Mouse (Mus musculus): ENCODE results near the gene Sirt3.
A peak's percentile ranks its signal among the peaks of the same experiment; 100 is the strongest.

The Sirt3 gene

DNA sequence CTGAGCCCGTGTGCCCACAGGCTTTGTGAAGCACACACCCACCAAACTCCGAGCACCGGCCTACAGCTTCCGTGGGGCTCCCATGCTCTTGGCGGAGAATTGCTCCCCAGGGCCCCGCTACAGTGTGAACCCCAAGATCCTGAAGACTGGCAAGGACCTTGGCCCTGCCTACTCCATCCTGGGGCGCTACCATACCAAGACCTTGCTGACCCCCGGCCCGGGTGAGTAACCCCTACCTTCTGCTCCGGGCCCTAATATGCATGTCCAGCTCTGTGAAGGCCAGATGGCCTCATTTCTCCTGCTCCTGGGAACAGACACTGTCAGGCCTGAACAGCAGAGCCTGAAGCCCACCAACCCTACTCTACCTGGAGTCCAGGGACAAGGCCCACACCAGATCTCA lies 33.5 kb downstream of the Sirt3 start:
- DNase-seq (ENCODE audit: low spot score), result no peak

DNA sequence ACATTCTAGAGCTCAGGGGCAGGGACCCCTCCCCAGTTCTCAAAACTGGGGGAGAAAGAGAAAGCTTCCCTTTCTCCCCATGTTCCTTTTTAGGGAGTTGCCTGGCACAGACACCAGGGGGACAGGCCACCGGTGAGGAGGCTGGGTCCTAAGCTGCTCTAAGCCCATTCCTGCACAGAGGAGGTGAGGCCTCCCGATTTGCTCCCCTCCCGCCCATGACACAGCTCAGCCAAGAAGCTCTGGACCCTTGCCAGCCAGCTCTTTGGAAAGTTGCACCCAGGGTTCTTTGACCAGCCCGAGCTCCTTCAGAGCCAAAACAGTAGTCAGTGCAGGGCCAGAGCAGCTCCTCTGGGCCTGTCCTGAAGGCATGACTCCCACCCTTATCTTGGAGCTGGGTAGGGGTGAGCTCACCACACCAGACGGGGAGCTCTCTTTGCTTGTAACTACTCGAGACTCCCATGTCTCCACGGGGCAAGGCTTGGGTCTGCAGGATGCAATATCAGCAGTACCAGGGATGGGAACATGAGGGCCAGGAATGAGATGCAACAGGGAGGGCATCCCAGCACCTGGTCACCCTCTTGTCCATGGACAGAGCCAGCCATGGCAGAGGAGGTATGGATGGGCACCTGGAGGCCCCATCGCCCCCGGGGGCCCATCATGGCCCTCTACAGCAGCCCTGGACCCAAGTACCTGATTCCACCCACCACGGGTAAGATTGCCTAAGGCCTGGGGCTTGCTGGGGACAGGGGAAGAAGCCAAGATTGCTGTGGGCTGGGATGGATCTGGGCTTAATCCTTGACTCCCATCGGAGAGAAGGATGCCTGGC lies 34.1 kb downstream of the Sirt3 start, which contains the start of gene Odf3:
Odf3 (plus strand) TSS at position 51 of the 826 bp plus-strand sequence.
- no peak for DNase-seq (ENCODE audit: low spot score)

DNA sequence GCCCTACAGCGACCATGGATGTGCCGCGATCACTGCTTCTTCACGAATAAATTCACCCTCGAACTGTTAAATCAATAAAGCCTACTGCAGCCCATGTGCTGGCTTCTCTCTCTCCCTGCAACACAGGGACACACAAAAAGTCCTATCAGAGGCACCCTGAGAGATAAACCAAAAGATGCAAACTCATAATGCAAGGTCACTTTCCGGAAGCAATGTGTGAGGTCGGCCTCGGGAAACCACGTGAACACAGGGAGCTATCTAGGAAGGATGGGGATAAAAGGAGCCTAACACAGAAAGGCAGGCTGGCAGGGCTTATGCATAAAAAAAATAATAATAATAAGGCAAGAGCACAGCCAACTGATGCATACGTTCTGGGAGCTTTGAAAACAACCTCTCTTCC lies 35.4 kb downstream of the Sirt3 start:
- DNase-seq (ENCODE audit: low spot score), result no peak

DNA sequence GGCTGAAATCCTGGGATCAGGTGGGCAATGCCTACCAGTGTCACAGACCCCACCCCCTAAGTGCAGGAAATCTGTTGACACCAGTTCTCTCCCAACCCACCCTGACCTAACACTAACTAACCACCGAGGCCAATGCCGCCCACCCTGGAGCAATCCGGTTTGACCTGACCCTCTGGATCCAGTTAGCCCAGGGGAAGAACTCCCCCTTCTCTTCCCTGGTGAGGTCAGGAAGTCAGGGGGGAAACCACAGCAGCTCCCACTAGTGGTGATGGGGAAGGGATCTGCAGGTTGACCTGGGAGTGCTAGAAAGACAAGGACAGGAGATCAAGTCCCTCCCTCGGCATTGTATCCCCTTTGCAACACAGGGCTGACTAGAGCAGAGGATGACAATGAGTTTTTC lies 36.4 kb downstream of the Sirt3 start:
- DNase-seq (ENCODE audit: low spot score), result no peak

DNA sequence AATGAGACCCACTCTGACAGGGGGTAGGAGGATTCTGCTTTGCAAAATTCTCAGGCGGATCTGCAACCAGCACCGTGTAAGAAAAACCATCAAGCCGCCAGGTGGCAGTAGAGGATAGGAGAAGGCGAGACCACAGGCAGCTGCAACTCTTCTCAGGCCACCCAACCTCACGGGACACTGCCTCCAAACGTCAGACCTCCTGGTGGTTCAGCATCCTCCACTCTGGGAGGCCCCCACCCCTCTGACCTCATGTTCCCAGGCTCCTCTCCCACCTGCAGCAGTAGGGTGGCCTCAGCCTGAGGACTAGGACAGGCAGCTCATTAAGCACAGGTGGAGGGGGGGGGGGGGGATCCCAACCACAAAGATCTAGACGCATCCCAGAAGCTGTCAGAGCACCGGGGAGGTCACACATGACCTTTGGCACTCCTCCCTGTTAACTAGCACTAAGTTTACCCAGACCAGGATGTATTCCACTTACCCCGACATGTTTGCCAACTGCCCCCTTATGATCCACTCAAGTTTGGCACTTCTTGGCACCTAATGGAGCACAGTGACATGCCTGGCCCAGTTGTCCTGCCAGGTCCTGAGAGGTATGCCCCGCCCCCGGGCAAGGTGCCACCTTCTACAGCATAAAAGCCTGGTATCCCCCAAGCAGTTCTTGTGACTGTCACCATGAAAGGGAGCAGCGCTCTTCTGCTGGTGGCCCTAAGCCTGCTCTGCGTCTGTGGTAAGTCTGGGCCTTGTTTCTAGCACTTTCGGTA lies 37.0 kb downstream of the Sirt3 start, which contains the start of gene Scgb1c1:
Scgb1c1 (plus strand) TSS at position 643 of the 761 bp plus-strand sequence.
- DNase-seq (ENCODE audit: low spot score), result peak; percentile 93

DNA sequence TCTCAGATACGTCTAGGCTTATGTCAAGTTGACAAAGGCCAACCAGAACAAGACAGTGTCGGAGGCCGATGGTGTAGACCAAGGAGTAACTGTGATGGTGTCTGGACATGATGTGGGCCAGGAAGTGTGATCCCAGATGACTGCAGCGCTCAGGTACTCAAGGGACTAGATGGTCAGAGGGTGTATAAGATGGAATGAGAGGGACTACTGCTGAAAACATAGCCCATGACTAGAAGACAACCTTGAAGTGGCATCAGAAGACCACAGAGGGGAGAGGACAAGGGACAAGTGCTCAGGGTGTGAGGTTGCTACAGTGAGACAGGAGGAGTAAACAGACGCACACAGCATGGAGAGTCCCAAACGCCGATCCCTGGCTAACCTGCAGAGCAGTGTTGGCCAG lies 38.3 kb downstream of the Sirt3 start:
- DNase-seq (ENCODE audit: low spot score), result no peak

DNA sequence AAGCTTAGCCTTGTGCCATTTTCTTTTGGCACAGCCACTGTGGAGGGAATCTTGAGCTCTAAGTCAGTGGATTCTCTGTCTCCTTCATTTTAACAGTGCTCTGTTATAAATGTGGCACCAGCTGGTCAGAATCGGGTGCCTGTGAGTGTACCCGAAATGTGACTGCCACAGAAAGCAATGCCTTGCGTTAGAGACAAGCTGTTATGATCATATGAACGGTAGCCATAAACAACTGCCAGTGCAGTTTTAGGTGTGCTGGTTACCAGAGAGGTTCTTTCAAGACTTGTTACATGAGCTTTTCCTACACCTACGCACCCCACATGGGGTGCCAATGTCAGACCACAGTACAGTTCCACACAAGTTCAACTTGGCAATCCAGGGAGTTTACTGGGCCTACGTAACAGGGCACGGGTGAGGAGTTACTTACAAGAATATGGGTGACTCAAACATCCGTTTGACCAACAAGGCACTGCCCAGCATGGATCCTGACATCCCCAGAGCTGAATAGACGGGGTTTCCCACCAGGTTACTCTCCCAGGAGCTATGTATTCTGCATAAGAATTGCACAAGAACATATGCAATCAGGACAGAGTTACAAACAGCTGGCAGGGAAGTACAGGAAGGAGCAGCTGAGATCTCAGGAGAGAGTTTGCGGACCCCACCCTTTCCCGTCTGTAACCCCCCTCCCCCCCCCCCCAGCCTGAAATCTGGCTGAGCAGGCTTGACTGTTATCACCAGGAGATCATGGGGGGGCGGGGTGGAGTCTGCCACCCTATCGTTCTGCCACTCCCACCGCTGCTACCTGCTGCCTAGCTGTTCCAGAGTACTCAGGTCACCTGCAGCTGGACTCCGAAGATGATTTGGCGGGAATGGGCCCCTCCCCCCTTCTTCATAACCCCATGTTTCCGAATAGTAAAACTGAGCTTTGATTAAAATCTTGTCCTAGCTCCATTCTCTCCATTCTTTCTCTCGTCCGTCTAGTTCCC lies 41.1 kb downstream of the Sirt3 start:
- no peak for DNase-seq (ENCODE audit: low spot score)

DNA sequence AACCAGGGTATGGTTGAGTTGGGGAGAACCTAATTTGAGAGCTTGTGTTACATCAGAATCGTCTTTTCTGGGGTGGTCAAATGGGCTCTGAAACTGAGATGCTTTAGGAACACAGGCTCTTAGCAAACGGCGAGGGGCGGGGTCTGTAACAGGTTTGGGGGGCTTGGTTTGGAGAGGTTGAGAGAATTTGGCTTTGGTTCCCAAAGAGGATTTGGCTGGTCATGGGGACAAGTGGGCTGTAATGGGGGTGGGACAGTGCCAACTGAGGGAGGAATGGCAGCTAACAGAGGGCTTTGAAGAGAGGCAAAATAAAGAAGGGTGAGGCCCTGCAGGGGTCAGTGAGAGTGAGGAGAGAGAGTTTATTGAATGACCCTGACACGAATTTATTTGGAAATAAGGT lies 42.6 kb downstream of the Sirt3 start:
- no peak for DNase-seq (ENCODE audit: low spot score)

DNA sequence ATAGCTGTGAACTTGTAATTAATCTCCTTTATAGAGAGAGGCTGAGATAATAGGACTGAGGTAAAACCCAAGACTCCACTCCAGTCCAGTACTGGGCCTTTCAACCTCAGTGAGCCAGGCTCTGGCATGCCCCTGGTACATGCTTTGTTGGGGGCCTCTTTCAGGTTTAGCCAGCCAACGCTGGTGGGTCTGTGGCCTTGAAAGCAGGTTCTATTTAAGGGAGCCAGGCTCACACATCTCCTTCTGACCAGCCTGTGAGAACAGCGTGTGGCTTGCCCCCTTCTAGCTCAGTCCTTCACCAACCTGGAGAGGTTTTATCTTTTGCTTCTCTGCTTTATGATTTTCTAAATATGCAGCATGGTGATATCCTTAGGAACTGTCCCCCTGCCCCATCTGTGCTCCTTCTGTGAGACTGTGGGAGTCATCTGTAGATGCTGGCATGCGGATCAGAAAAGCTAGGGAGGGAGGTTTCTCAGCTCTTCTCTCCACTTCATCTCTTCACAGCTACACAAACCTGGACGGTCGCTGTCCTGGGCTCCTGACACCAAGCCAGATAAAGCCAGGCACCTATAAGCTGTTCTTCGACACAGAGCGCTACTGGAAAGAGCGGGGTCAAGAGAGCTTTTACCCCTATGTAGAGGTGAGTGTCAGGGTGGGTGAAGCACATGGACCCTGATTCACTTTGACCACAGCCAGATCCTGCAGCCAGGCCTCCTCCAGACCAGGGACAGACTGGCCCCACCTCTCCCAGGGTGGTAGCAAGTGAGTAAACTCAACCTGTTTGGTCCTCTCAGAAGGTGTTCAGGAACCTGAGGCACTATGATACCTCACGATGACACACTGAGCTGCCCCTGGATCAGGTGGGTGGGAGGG lies 45.6 kb downstream of the Sirt3 start:
- DNase-seq (ENCODE audit: low spot score), result peak; percentile 68

DNA sequence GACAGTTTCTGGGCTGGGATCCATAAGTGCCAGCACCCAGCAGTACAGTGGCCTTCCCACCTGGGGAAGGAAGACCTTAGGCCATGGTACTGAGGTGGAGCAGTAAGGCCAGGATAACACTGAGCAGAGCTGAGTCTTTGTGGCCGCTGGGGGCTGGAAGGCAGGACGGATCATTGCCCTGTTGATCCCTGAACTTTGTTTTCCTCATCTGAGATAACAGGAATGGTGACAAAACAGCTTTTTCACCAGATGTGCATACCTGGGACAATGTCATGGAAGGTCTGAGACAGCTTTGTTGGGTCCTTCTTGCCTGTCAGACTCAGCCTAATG lies 46.4 kb downstream of the Sirt3 start:
- no peak for DNase-seq (ENCODE audit: low spot score)

DNA sequence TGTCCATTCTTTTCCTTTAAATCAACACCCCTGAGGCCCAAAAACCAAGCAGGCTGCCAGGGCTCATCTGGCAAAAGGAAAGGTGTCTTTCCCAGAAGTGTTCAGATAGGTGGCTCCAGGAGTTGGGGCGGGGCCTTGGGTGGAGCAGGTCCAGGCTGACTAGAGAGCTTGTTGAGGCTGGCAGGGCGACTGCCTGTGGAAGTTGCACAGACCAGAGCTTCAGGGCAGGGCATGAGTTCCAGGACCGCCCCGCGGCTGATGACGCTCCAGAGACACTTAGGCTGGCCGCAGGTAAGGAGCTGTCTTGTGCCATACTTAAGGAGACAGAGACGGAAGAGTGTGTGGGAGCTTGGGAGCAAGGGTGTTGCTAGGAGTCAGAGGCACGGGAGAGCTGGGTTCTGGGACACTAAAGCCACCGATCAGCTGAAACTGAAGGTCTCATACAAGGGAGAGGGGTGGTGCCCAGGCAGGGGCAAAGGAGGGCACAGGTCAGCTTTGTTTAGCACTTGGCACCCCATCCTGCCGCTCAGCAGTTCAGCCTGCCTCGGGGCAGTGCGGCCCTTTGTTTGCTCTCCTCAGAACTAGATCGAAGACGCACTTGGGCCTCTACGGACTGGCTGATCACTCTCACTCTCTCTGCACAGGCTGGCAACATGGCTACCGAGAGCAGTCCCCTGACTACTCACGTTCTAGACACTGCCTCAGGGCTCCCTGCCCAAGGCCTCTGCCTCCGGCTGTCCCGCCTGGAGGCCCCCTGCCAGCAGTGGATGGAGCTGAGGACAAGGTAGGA lies 46.9 kb downstream of the Sirt3 start, which contains the start of gene Urah:
Urah (plus strand) TSS at position 51 of the 790 bp plus-strand sequence.
- DNase-seq (ENCODE audit: low spot score), result no peak

DNA sequence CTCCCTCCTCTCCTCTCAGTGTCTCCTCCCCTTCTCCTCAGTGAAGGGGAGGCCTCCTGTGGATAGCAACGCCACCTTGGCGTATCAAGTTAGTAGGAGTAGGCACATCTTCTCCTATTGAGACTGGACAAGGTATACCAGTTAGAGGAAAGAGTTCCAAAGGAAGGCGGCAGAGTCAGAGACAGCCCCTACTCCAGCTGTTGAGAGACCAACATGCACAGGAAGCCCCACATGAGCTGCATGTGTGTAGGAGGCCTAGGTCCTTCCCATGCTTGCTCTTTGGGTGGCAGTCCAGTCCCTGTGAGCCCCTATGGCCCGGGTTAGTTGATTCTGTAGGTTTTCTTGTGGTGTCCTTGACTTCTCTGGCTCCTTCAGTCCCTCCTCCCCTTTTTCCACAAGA lies 48.8 kb downstream of the Sirt3 start:
- DNase-seq (ENCODE audit: low spot score), result no peak

DNA sequence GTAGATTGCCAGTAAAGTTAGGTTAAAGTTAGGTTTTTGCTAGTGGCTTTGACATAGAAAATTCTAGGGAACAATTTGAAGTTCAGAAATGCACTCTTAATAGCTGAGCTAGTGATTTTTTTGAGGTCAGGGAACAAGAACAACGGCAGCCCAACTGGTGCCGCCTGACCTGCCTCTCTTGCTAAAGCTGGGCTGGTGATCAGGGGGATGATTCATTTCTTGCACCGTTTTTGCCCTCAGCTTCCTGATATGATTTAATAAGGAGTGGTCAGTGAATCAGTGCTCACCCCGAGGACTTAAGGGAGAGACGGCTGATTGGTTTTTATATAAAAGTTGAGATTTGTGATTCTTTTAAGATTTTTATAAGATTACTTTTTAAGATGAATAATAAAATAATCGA lies 50.7 kb downstream of the Sirt3 start:
- no peak for DNase-seq (ENCODE audit: low spot score)

DNA sequence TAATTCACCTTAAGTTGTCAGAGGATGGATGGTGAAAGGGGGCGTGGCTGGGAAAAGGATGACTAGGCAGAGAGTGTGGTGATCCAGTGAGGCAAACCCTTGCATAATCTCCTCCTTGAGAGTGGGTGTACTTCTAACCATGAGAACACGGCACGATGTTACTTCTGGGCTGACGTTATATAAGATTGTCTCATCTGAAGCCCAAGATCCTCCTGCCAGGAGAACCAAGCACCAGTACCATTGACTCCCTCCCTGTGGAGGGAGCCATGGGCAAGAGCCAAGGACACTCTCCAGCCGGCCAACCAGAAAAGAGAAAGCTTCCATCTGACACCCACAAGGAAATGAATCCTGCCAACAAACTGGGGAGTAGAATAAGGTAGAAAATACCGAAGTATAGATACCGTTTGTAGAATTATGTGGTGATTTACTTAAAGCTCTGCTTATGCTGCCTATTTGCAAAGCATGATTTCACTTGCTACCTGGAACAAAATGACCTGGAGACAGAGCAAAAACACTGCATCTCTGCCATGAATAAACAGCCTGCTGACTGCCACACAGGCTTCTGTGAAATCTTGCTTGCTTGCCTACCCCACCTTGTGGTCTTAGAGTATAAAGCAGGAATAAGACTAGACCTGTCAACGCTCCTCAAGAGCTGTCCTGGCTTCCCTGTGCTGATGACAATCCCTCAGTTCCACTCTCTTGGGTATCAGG lies 53.8 kb downstream of the Sirt3 start:
- peak; percentile 69 for DNase-seq (ENCODE audit: low spot score)

DNA sequence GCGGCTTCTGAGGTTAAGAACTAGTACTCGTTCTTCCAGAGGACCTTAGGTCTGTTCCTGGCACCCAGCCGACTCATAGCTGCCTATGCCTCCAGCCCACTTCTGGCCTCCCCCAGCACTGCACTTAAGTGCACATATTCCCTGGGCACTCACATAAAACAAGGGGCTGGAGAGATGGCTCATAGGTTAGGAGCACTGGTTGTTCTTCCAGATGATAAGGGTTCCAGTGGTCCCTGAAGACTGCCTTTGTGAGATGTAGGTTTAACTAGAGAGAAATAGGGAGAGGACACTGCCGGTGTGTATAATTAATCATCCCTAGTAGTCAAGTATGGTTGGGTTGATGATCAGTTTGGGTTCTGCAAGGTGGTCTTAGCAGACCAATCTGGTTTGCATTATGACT lies 59.4 kb downstream of the Sirt3 start:
- DNase-seq (ENCODE audit: low spot score), result no peak

DNA sequence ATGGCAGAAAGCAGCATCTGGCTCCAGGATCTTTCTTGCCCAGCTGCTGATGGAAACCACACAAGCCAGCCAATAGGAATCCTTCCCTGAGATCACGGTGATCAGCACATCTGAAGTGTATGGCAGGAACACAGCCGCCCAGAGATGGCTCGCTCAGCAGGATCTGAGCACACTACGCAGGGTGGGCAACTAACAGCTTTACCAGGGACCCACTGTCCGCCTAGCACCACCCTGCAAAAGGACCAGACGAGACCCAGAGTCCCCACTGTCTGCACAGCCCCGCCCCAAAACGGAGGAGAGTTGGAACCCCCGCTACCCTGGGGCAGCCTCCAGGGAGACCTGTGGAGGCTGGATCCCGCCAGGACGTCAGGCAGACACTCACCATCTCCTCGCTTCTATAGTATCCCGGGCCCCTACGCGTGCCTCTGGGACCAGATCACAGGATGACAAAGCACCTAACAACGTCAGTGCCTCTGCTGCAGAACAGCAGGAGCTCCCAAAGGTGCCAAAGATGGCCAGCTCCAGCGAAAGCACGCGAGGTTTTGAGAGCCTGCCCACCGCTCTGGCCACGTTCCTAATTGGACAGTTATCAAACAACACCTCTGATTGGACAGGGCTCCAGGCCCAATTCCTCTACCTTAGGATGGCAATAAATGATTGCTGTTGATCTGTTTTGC lies 60.3 kb downstream of the Sirt3 start, which contains the start of gene Zfp941:
Zfp941 (minus strand) TSS at position 526 of the 677 bp plus-strand sequence.
- peak; percentile 59 for DNase-seq (ENCODE audit: low spot score)

DNA sequence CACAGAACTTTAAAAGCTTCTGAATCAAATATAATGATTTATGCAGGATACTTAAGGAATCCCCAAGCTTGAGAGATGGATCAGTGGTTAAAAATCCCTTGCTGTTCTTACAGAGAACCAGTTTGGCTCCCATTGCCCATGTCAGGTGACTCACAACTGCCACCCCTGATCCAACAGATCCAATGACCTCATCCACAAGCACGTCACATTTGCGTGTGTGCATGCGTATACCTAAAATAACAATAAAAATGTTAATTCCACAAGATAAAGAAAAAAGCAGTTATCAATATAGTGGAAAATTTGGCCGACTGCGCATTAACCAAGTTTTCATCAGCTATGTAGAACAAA lies 60.8 kb downstream of the Sirt3 start:
- no peak for DNase-seq (ENCODE audit: low spot score)

DNA sequence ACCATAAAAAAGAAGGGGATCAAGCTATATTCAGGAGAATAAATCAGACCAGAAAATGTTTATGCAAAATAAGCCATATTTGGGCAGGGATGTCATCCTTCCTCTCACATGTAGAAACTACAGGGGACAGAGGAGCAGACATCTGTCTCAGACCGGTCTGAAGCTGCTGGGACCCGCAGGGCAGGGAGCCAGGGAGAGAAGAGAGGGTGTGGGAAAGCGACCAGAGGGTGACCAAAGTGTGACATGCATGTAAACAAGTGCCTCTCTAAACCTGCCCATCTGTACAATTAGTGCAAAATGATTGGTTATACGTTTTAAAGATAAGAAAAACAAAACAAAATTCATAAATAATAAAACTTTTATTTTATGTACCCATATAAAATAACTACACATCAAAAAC lies 61.9 kb downstream of the Sirt3 start:
- DNase-seq (ENCODE audit: low spot score), result no peak

Data from layer of hippocampus, adult 11-12 months (tissue).